Mouse (Mus musculus) heart, embryonic 12.5 days (tissue): ENCODE measurements around the gene Arl15. TPM values are rescaled to one million over a fixed set of nuclear protein-coding genes. Genes with fewer than 3 reads are reported as not detected.

ENCODE experiments used
- ATAC-seq: fragments of 200-750 bp; cut with Nextera tagmentation; 2 replicates; pipeline ENCODE4 v1.8.0; 2017; ENCODE audit warnings: moderate TSS enrichment, moderate library complexity; ENCODE audit not compliant: insufficient number of reproducible peaks, low FRiP score
- H3K27ac ChIP-seq: fragments of 300-500 bp; sonication (generic); 2 replicates; pipeline ENCODE4 v1.5.1; 2016; ENCODE audit warnings: mild to moderate bottlenecking, moderate library complexity; ENCODE audit not compliant: poor library complexity, severe bottlenecking
- H3K27me3 ChIP-seq: fragments of 300-500 bp; sonication (generic); replicated peaks from 2 replicates; pipeline ENCODE4 v1.6.1; 2016; ENCODE audit warnings: mild to moderate bottlenecking, moderate library complexity
- H3K36me3 ChIP-seq: fragments of 300-500 bp; sonication (generic); 2 replicates; pipeline ENCODE4 v1.6.1; 2016; ENCODE audit warnings: mild to moderate bottlenecking, moderate library complexity
- H3K4me1 ChIP-seq: fragments of 300-500 bp; sonication (generic); replicated peaks from 2 replicates; pipeline ENCODE4 v1.6.1; 2016; ENCODE audit warnings: mild to moderate bottlenecking
- H3K4me2 ChIP-seq: fragments of 300-500 bp; sonication (generic); 2 replicates; pipeline ENCODE4 v1.6.1; 2016; ENCODE audit warnings: mild to moderate bottlenecking, moderate library complexity
- H3K4me3 ChIP-seq: fragments of 300-500 bp; sonication (generic); 2 replicates; pipeline ENCODE4 v1.5.1; 2016; ENCODE audit warnings: mild to moderate bottlenecking
- H3K9ac ChIP-seq: fragments of 300-500 bp; sonication (generic); 2 replicates; pipeline ENCODE4 v1.6.1; 2016; ENCODE audit warnings: mild to moderate bottlenecking, moderate library complexity
- H3K9me3 ChIP-seq: fragments of 300-500 bp; sonication (generic); replicated peaks from 2 replicates; pipeline ENCODE4 v1.6.1; 2016; ENCODE audit warnings: mild to moderate bottlenecking, moderate library complexity
- WGBS: fragments of 180-500 bp; shearing (Covaris S2); methylation state at CpG from one replicate; pipeline ENCODE4 v1.1.7; 2016; 5-methylcytosine and 5-hydroxymethylcytosine counted together
- polyA plus RNA-seq: library from polyadenylated mRNA; unstranded; fragments of >200 nt; fragmentation: Nextera tagmentation; extraction: Ambion mirVana; gene quantifications from 2 replicates; pipeline ENCODE4 v1.2.1, GENCODE M21; 2016

The Arl15 gene
- polyA plus RNA-seq, 1 experiment from 2014 or later = 7.7 TPM

- Histone ChIP-seq H3K4me1 (peaks cover 44% of the 10 kb centered on the region), H3K27ac (no peak overlapping the region), H3K4me2 (no peak overlapping the region), H3K4me3 (no peak overlapping the region), H3K27me3 (no peaks in the 10 kb centered on the region), H3K36me3 (0 out of 2 replicates have a peak, but pooled peaks cover 3% of the 10 kb centered on the region), H3K9ac (no peak overlapping the region), H3K9me3 (no peaks in the 10 kb centered on the region)
- WGBS = 94% methylated on average over 2 of the region's 2 CpGs
- no peak for ATAC-seq
These were observed 16.8 kb downstream of the Arl15 start for GRCm38 (mm10) chr13:113811141-113811540.

GRCm38 (mm10) chr13:113811910-113812592 is 17.7 kb downstream of the Arl15 start:
- 25% methylated on average over 9 of the region's 9 CpGs for WGBS
- H3K4me2 ChIP-seq = no peak overlapping the region

DNA sequence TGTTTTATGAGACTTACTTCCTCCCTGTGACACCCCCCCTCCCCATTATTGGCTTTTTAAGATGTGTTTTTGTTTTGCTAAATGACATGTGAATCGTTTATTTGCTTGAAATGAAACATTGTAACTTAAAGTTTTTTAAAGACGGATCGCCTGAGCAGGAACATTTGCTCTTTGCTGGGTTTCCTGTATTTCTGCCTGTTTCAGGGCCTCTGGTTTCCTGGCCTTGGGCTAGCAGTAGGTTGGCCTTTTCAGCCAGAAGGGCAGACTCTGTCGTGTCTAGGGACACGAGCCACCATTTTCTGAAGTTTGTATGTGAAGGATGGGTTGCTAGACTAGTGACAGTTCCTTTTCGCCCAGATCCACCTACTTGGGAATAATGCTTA is 18.3 kb downstream of the Arl15 start:
- no peak overlapping the region for H3K4me2 ChIP-seq
- no peak overlapping the region for H3K9ac ChIP-seq
- ATAC-seq = no peak
- no peak overlapping the region for H3K27ac ChIP-seq
- WGBS = 61% methylated on average over 6 of the region's 6 CpGs
- H3K27me3 ChIP-seq = no peaks in the 10 kb centered on the region
- H3K9me3 ChIP-seq = no peaks in the 10 kb centered on the region
- H3K4me3 ChIP-seq = no peak overlapping the region
- H3K36me3 ChIP-seq = no peaks in the 10 kb centered on the region
- H3K4me1 ChIP-seq = peaks cover 44% of the 10 kb centered on the region

More at GRCm38 (mm10) chr13:113811910-113812592, 17.7 kb downstream of the Arl15 start:
- Histone ChIP-seq H3K9me3 (no peaks in the 10 kb centered on the region), H3K27ac (no peak overlapping the region), H3K9ac (no peak overlapping the region), H3K4me1 (peaks cover 44% of the 10 kb centered on the region), H3K36me3 (0 out of 2 replicates have a peak, but pooled peaks cover 3% of the 10 kb centered on the region), H3K27me3 (no peaks in the 10 kb centered on the region), H3K4me3 (no peak overlapping the region)
- ATAC-seq = no peak

GRCm38 (mm10) chr13:113814121-113814520 is 19.8 kb downstream of the Arl15 start:
- Histone ChIP-seq H3K27ac (no peak overlapping the region), H3K4me2 (no peak overlapping the region), H3K9ac (no peak overlapping the region), H3K36me3 (no peaks in the 10 kb centered on the region), H3K9me3 (no peaks in the 10 kb centered on the region), H3K4me1 (peaks cover 44% of the 10 kb centered on the region), H3K27me3 (no peaks in the 10 kb centered on the region), H3K4me3 (no peak overlapping the region)
- ATAC-seq = no peak
- 47% methylated on average over 8 of the region's 8 CpGs for WGBS

DNA sequence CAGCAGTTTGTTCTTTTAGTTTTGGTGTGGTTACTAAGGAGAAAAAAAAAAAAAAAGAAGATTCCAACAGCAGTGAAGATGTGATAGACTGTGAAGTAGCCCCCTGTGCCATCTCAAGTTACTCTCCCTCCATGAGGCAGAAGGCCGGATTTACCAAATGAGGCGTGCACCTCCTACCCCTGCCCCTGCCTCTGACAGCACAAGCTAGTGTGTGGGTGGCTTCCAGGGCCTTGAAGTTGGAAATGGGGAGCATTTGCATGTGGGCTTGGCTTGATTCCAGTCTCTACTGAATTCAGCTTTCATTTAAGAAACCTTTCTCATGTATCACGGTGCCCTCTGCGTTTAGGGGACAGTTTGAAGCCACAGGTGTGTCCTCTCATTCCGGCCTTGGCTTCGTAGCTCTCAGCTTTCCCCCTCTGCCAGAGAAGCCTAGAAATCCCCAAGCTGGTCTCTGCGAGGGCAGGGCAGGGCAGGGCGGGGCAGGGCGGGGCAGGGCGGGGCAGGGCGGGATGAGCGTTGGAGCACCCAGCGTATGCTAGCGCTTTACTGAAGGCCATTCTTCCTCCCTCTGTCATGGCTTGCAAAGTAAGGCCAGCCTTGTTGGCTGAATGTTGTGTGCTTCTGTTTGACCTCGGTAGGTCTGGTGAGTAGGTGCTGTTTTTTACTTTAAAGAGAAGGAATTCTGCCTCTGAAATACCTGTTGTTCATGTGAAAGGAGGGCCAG is 21.6 kb downstream of the Arl15 start:
- Histone ChIP-seq H3K4me1 (peaks cover 41% of the 10 kb centered on the region), H3K27ac (no peak overlapping the region), H3K4me2 (no peak overlapping the region), H3K9me3 (no peaks in the 10 kb centered on the region), H3K36me3 (no peaks in the 10 kb centered on the region), H3K9ac (no peak overlapping the region), H3K27me3 (no peaks in the 10 kb centered on the region), H3K4me3 (no peak overlapping the region)
- no peak for ATAC-seq
- WGBS = 47% methylated on average over 15 of the region's 15 CpGs

DNA sequence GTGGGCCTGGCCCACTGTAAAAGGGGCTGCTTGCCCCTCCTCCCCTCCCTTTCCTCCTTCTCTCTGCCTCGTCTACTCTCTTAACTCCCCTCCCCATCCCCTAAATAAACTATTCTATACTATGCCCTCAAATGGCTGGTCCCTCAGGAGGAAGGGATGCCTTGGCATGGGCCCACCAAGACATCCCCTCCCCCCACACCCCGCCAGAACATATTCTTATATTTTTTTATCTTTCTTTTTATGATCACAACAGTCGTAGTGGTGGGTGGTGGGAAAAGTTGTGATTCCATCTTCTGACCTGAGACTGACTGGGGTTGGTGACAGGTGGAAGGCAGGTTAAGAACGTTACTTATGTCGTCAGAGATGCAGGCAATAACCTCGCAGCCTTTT is 22.1 kb downstream of the Arl15 start:
- H3K27ac ChIP-seq = no peak overlapping the region
- no peak for ATAC-seq

GRCm38 (mm10) chr13:113819006-113819405 is 24.7 kb downstream of the Arl15 start:
- H3K27me3 ChIP-seq = no peaks in the 10 kb centered on the region
- H3K27ac ChIP-seq = no peak overlapping the region
- WGBS = 92% methylated on average over 7 of the region's 7 CpGs
- H3K36me3 ChIP-seq = no peaks in the 10 kb centered on the region
- no peak for ATAC-seq
- H3K4me1 ChIP-seq = peaks cover 24% of the 10 kb centered on the region
- H3K4me2 ChIP-seq = no peak overlapping the region
- H3K9me3 ChIP-seq = no peaks in the 10 kb centered on the region
- no peak overlapping the region for H3K9ac ChIP-seq
- no peak overlapping the region for H3K4me3 ChIP-seq

More for the DNA sequence above, 22.1 kb downstream of the Arl15 start:
- no peaks in the 10 kb centered on the region for H3K9me3 ChIP-seq
- peaks cover 36% of the 10 kb centered on the region for H3K4me1 ChIP-seq
- H3K27me3 ChIP-seq = no peaks in the 10 kb centered on the region
- WGBS = 75% methylated on average over 6 of the region's 6 CpGs
- no peaks in the 10 kb centered on the region for H3K36me3 ChIP-seq
- H3K4me2 ChIP-seq = no peak overlapping the region
- H3K9ac ChIP-seq = no peak overlapping the region
- H3K4me3 ChIP-seq = no peak overlapping the region

DNA sequence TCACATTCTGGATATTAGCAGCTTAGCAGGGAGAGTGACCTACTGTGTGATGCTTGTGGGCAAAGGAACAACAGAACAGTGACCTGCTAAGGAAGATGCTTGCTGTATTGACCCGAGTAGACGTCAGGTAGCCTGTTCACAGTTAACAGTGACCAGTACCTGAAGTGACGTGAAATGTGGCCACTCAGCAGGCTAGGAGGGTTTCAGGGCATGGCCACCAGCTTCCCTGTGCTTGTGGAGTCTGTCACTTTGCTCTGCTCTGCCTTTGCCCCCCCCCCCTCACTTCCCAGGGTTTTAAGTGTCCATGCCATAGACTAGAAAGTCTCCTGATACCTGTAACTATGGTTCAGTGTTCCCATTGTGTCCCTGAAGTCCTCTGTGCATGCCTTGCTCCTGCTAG is 25.9 kb downstream of the Arl15 start:
- no peaks in the 10 kb centered on the region for H3K9me3 ChIP-seq
- no peak overlapping the region for H3K4me3 ChIP-seq
- H3K4me2 ChIP-seq = no peak overlapping the region
- no peaks in the 10 kb centered on the region for H3K27me3 ChIP-seq
- peaks cover 15% of the 10 kb centered on the region for H3K4me1 ChIP-seq
- 72% methylated on average over 3 of the region's 3 CpGs for WGBS
- ATAC-seq = no peak
- H3K27ac ChIP-seq = no peak overlapping the region
- H3K9ac ChIP-seq = no peak overlapping the region
- H3K36me3 ChIP-seq = no peaks in the 10 kb centered on the region

- Histone ChIP-seq H3K4me1 (peaks cover 6% of the 10 kb centered on the region; the same call in 1 of the 2 replicates), H3K36me3 (no peaks in the 10 kb centered on the region), H3K4me3 (no peak overlapping the region), H3K9ac (no peak overlapping the region), H3K9me3 (no peaks in the 10 kb centered on the region), H3K27me3 (no peaks in the 10 kb centered on the region), H3K27ac (no peak overlapping the region), H3K4me2 (no peak overlapping the region)
- no peak for ATAC-seq
- 87% methylated on average over 12 of the region's 12 CpGs for WGBS
These were observed 27.6 kb downstream of the Arl15 start for GRCm38 (mm10) chr13:113821891-113822290.

GRCm38 (mm10) chr13:113824027-113824426 is 29.7 kb downstream of the Arl15 start:
- no peak overlapping the region for H3K4me3 ChIP-seq
- no peaks in the 10 kb centered on the region for H3K9me3 ChIP-seq
- 80% methylated on average over 3 of the region's 3 CpGs for WGBS
- H3K4me1 ChIP-seq = peaks cover 11% of the 10 kb centered on the region; the same call in 1 of the 2 replicates
- ATAC-seq = no peak
- H3K36me3 ChIP-seq = no peaks in the 10 kb centered on the region
- H3K27me3 ChIP-seq = no peaks in the 10 kb centered on the region
- no peak overlapping the region for H3K9ac ChIP-seq
- no peak overlapping the region for H3K27ac ChIP-seq
- H3K4me2 ChIP-seq = no peak overlapping the region

GRCm38 (mm10) chr13:113828633-113829032 is 34.3 kb downstream of the Arl15 start:
- peaks cover 12% of the 10 kb centered on the region; the same call in 1 of the 2 replicates for H3K4me1 ChIP-seq
- 85% methylated on average over 3 of the region's 3 CpGs for WGBS
- ATAC-seq = no peak

More at GRCm38 (mm10) chr13:113828633-113829032, 34.3 kb downstream of the Arl15 start:
- H3K4me2 ChIP-seq = no peak overlapping the region
- no peak overlapping the region for H3K9ac ChIP-seq
- no peaks in the 10 kb centered on the region for H3K27me3 ChIP-seq
- 0 out of 2 replicates have a peak, but pooled peaks cover 3% of the 10 kb centered on the region for H3K9me3 ChIP-seq
- H3K27ac ChIP-seq = no peak overlapping the region
- H3K4me3 ChIP-seq = no peak overlapping the region
- H3K36me3 ChIP-seq = no peaks in the 10 kb centered on the region
